Mouse (Mus musculus): ENCODE measurements around the gene Trpv2.
"Not testable (repeated sequence)": the region's sequence is repeated elsewhere in the genome, so short reads cannot be mapped to it uniquely, and the experiment has no call there.

The Trpv2 gene

GRCm38 (mm10) chr11:62649803-62650202 lies 75.5 kb downstream of the Trpv2 start:
- DNase-seq = not testable (repeated sequence)
